Mouse (Mus musculus) adrenal gland, adult 2 months (tissue): Measurements from ENCODE around the gene Hist3h2ba. TPM values are rescaled to one million over a fixed set of nuclear protein-coding genes. Genes with fewer than 3 reads are reported as not detected.

ENCODE experiments used
- DNase-seq: peaks from one replicate; pipeline ENCODE4 v3.0.0; 2021
- long read RNA-seq: library from polyadenylated mRNA; stranded (forward); transcript quantifications from one replicate; pipeline ENCODE4 v2.0.0, GENCODE M21; 2021
- polyA plus RNA-seq: library from polyadenylated mRNA; depleted of rRNA; stranded (reverse); fragments of >200 nt; gene quantifications from 2 replicates; pipeline ENCODE4 v1.2.3, GENCODE M21; 2012; rRNA removed
- total RNA-seq, 2 experiments: library from RNA; stranded (reverse); gene quantifications; 2 replicates each; pipeline ENCODE4 v1.2.3; 2021

The Hist3h2ba gene
- total RNA-seq (1 to 10 TPM; 2.5 to 8.2 TPM), polyA plus RNA-seq (5.1 and 9.1 TPM in 2 replicates)
- long read RNA-seq, partial matches to known transcripts = 0 of 2 reads
- long read RNA-seq, other reads (novel, unspliced or antisense) = 0 of 2 reads

GRCm38 (mm10) chr11:58948542-58949479 lies at the start of gene Hist3h2ba:
Gene Hist3h2ba, plus strand, starts transcription at chr11:58948920.
- DNase-seq = peak; percentile 54

GRCm38 (mm10) chr11:58901080-58901479 lies 47.6 kb upstream of the Hist3h2ba start:
- no peak for DNase-seq

- DNase-seq = peak; percentile 98
Measured at GRCm38 (mm10) chr11:58903511-58904409, 45.0 kb upstream of the Hist3h2ba start, which contains the start of gene Zfp39. Gene Zfp39, minus strand, starts transcription at chr11:58904225.

- DNase-seq = no peak
Measured at GRCm38 (mm10) chr11:58904410-58904718, 44.4 kb upstream of the Hist3h2ba start.

- DNase-seq = no peak
Measured at GRCm38 (mm10) chr11:58904838-58905237, 43.9 kb upstream of the Hist3h2ba start.

GRCm38 (mm10) chr11:58913776-58914175 lies 34.9 kb upstream of the Hist3h2ba start:
- no peak for DNase-seq

GRCm38 (mm10) chr11:58914461-58915028 lies 34.2 kb upstream of the Hist3h2ba start:
- no peak for DNase-seq

- peak; percentile 51 for DNase-seq
Measured at GRCm38 (mm10) chr11:58916879-58917744, 31.6 kb upstream of the Hist3h2ba start.

DNA sequence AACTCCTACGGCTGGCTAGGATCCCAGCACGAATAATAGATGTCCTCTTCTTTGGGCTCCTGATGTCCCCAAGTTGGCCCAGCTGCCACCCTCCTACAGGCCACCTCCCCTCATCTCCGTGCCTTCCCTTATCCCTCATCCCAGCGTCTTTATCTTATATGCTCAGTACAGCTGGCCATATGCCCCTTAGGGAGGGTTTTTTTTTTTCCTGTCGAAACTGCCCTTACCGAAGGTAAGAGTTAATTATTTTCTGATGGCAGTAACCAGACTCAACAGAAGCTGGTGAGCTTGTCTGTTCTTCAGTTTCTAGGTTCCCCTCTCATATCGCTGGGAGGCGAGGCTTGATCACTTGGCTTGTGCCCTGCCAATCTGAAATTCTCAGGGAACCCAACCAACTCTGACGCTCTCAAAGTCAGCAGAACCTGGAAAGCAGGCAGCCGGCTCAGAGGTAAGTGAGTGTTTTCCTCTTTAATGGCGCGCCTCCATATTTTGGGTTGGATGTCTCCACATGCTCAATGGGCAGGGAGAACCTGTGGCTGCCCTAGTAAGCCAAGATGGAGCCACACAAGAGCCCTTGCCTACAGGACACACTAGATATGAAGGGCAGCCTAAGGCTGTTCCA lies 30.9 kb upstream of the Hist3h2ba start, which contains the start of gene Btnl10:
Btnl10 (plus strand) TSS at position 164 of the 622 bp plus-strand sequence.
- no peak for DNase-seq

- DNase-seq = no peak
Measured at GRCm38 (mm10) chr11:58918759-58919158, 30.0 kb upstream of the Hist3h2ba start.

DNA sequence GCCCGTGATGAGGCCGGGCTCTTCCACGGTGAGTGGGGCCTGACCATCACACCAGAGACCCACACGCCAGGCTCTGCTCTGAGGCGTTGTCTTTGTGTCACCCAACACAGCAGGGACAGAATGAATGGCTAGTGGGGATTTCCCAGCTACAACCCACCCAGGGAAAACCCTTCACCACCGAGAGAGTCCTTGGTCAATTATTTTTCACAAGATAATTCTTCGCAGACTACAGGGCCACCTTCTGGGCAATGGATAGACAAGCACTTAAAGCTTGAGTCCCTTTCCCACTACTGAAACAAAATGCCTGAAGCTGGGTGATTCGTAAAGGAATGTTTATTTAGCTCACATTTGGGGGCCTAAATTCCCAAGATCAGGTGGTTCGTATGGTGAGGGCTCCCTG lies 26.3 kb upstream of the Hist3h2ba start:
- DNase-seq = no peak

DNA sequence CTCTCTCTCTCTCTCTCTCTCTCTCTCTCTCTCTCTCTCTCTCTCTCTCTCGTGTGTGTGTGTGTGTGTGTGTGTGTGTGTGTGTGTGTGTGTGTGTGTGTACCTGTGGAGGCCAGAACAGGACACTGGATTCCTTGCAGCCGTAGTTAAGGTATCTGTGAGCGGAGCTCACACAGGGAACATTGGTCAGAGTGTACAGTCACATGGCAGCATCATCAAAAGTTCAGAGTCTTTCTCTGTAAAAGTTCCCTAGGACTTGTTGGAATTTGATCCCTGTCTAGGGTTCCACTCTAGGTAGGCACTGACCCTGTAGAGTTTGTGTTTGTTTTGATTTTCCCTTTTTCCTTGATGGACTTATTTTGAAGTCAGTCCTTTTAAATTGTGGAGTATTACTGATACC lies 22.1 kb upstream of the Hist3h2ba start:
- no peak for DNase-seq

DNA sequence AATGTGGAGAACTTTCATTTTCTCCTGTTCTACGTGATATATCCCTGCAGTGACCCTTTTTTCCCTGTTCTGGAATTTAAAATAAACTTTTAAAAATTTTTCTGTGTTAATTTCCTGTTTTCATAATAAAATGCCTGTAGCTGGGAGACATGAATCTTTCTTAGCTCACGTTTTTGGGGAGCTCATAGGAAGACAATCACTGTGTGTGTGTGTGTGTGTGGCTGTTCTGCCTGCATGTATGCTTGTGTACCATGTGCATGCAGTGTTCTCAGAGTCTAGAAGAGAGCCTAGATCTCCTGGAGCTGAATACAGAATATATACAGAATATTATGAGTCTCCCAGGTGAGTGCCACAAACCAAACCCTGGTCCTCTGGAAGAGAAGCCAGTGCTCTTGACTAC lies 21.7 kb upstream of the Hist3h2ba start:
- DNase-seq = no peak

DNA sequence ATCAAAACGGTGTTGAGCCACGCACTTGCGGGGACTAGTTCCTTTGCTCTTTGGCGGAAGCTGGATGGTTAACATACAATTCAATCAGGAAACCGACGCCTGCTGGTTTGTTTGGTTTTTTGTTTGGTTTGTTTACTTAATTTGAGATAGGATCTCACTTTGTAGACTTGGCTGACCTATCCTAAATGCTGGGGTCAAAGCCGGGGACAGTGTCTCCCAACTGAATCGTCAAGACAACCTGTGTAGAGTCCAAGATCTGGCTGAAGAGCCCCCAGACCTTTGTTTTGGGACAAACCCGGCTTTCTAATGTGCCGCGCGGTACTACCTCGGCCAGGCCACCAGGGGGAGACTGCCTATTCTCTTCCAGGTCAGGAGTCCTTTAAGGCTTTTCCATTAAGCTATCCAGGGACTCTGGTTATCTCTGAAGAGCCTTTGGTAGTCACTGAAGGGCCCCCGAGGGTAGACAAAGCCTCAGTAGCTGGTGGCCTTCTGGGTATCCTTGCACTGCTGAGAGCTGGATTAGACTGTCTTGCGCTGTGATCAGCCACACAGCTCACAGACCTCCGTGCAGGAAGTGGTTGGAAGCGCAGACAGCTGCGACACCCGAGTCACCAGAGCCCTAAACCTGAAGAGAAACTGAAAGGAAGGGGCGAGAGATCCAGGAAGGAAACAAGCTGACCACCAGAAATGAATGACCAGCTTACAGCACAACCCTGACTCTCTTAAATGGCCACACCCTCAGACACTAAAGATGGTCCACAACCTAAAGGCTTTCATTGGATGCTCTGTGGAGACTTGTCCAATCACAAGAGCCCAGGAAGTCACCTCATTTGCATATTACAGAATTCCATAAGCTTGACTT lies 20.7 kb upstream of the Hist3h2ba start:
- peak; percentile 54 for DNase-seq

- no peak for DNase-seq
Measured at GRCm38 (mm10) chr11:58929055-58929454, 19.7 kb upstream of the Hist3h2ba start.

DNA sequence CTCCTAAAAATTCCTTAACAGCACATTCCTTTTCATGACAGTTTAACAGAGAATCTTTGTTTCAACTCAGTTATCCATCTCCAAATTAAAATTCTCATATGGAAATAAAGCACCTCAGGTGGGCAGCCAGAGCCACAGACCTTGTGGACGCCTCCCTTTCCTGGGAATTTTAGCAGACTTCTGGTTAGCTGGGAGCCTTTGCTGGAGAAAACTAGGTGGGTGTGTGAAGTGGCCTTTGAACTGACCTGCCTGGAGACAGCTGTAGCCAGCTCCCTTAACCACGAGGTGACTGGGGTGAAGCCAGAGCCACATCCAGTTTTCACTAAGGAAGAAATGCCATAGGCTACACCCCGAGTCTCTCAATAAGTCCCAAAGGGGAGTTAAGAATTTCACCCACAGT lies 19.1 kb upstream of the Hist3h2ba start:
- DNase-seq = no peak

DNA sequence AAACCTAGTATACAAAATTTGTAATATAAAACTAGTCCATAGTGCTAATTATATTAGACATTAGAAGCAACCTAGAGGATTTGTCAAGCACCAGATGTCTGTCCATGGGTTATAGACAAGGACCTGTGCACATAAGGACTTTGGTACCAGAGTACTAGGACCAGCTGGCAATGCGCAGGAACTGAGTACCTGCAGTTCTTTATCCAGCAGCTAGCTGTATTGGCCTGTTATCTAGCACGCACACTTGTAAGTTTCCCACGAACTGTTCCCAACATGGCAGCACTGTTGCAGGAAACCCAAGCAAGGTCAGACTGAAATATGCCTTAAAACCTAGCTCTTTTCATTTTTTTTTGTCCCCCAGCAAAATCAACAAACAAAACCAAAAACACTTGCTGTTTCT lies 18.5 kb upstream of the Hist3h2ba start:
- no peak for DNase-seq

GRCm38 (mm10) chr11:58931576-58931975 lies 17.1 kb upstream of the Hist3h2ba start:
- DNase-seq = no peak

GRCm38 (mm10) chr11:58937909-58938308 lies 10.8 kb upstream of the Hist3h2ba start:
- peak; percentile 31 for DNase-seq
